Mouse (Mus musculus): ENCODE measurements around the gene Gm10309.

Gene Gm10309

GRCm38 (mm10) chr17:86505183-86505631, at the start of gene Gm10309:
TSS of gene Gm10309 (minus strand) at chr17:86505232.
- DNase-seq (ENCODE audit: low read depth, low spot score), result no peak

- DNase-seq (ENCODE audit: low read depth, low spot score), result no peak
Measured at GRCm38 (mm10) chr17:86551995-86552394, 47.0 kb upstream of the Gm10309 start.

GRCm38 (mm10) chr17:86551561-86551960, 46.5 kb upstream of the Gm10309 start:
- no peak for DNase-seq (ENCODE audit: low read depth, low spot score)

GRCm38 (mm10) chr17:86549128-86549527, 44.1 kb upstream of the Gm10309 start:
- DNase-seq (ENCODE audit: low read depth, low spot score), result no peak

GRCm38 (mm10) chr17:86546529-86546928, 41.5 kb upstream of the Gm10309 start:
- DNase-seq (ENCODE audit: low read depth, low spot score), result no peak

- DNase-seq (ENCODE audit: low read depth, low spot score), result no peak
Measured at GRCm38 (mm10) chr17:86539881-86540430, 34.9 kb upstream of the Gm10309 start.

- DNase-seq (ENCODE audit: low read depth, low spot score), result peak; percentile 85
Measured at GRCm38 (mm10) chr17:86535827-86536656, 31.0 kb upstream of the Gm10309 start.

GRCm38 (mm10) chr17:86535096-86535495, 30.1 kb upstream of the Gm10309 start:
- DNase-seq (ENCODE audit: low read depth, low spot score), result no peak

- DNase-seq (ENCODE audit: low read depth, low spot score), result peak; percentile 10
Measured at GRCm38 (mm10) chr17:86533549-86533851, 28.5 kb upstream of the Gm10309 start.

GRCm38 (mm10) chr17:86532783-86533548, 27.9 kb upstream of the Gm10309 start:
- no peak for DNase-seq (ENCODE audit: low read depth, low spot score)

GRCm38 (mm10) chr17:86531231-86531630, 26.2 kb upstream of the Gm10309 start:
- no peak for DNase-seq (ENCODE audit: low read depth, low spot score)

GRCm38 (mm10) chr17:86529411-86529810, 24.4 kb upstream of the Gm10309 start:
- no peak for DNase-seq (ENCODE audit: low read depth, low spot score)

- no peak for DNase-seq (ENCODE audit: low read depth, low spot score)
Measured at GRCm38 (mm10) chr17:86529003-86529402, 24.0 kb upstream of the Gm10309 start.

- no peak for DNase-seq (ENCODE audit: low read depth, low spot score)
Measured at GRCm38 (mm10) chr17:86527298-86527697, 22.3 kb upstream of the Gm10309 start.

- no peak for DNase-seq (ENCODE audit: low read depth, low spot score)
Measured at GRCm38 (mm10) chr17:86526016-86526415, 21.0 kb upstream of the Gm10309 start.

- no peak for DNase-seq (ENCODE audit: low read depth, low spot score)
Measured at GRCm38 (mm10) chr17:86525075-86525474, 20.0 kb upstream of the Gm10309 start.

- no peak for DNase-seq (ENCODE audit: low read depth, low spot score)
Measured at GRCm38 (mm10) chr17:86523843-86524242, 18.8 kb upstream of the Gm10309 start.

GRCm38 (mm10) chr17:86523374-86523773, 18.3 kb upstream of the Gm10309 start:
- no peak for DNase-seq (ENCODE audit: low read depth, low spot score)

- DNase-seq (ENCODE audit: low read depth, low spot score), result no peak
Measured at GRCm38 (mm10) chr17:86522649-86523048, 17.6 kb upstream of the Gm10309 start.

- no peak for DNase-seq (ENCODE audit: low read depth, low spot score)
Measured at GRCm38 (mm10) chr17:86521252-86521651, 16.2 kb upstream of the Gm10309 start.

GRCm38 (mm10) chr17:86518604-86519003, 13.6 kb upstream of the Gm10309 start:
- peak; percentile 55 for DNase-seq (ENCODE audit: low read depth, low spot score)

- peak; percentile 18 for DNase-seq (ENCODE audit: low read depth, low spot score)
Measured at GRCm38 (mm10) chr17:86516630-86517029, 11.6 kb upstream of the Gm10309 start.

Data from R1 (cell line).